In the genomic region with DNA sequence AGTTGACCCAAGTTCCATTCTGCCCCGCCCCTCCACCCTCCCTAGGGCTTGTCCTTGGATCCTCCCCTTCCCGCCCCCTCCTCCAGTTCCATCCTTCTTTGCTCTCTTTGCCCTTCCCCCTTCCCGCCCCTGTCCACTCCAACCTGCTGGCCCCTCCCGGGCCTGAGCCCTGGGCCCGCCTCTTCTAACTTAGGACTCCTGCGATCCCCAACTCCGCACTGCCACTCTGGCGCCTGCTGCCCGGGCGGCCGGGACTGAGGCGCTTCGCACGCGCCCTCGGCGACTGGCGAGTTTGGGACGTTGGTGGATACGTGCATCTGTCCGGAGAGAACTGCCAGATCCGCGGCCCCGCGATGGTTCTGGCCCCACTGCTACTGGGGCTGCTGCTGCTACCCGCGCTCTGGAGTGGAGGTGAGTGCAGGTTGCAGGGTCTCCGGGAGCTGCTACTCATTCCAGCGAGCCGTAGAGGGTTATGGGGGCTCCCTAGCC, we compare ENCODE assay signal across 8 mouse cellular contexts. TPM values are rescaled to one million over a fixed set of nuclear protein-coding genes. Genes with fewer than 3 reads are reported as not detected.
DNase-seq lines count a peak whose midpoint lies in the region; ATAC-seq and TF ChIP-seq lines count a peak whose summit lies in the region.

Mertk (plus strand) TSS at position 264 of the 489 bp plus-strand sequence.

- intact Hi-C loops in heart, postnatal 36 days (cut with DNase I), result loop anchor here (1.0 to 10.0 kb wide), 4 partner anchors 54 to 496 kb away; partner anchors contain the start of genes Slc20a1 and Zc3h8

- H3K36me3 ChIP-seq in liver, embryonic 16.5 days (ENCODE audit: control insufficient read depth, insufficient read depth), result no peaks in the 10 kb centered on the region
- no peaks in the 10 kb centered on the region for H3K36me3 ChIP-seq in neural tube, embryonic 15.5 days

- 1% methylated on average over 30 of the region's 30 CpGs for WGBS in cerebellum, adult 2 months
- WGBS in liver, embryonic 16.5 days (ENCODE audit: insufficient replicate concordance), result under 1% methylated on average over 30 of the region's 30 CpGs
- WGBS in neural tube, embryonic 15.5 days, result 1% methylated on average over 29 of the region's 30 CpGs

- H3K27me3 ChIP-seq in cerebellum, adult 2 months (ENCODE audit: control insufficient read depth, insufficient read depth, low read length), result peaks cover 1% of the 10 kb centered on the region; the same call in 1 of the 2 replicates
- peaks cover 24% of the 10 kb centered on the region for H3K27me3 ChIP-seq in liver, embryonic 16.5 days (ENCODE audit: control insufficient read depth, insufficient read depth, low read depth, low read length)
- H3K27me3 ChIP-seq in neural tube, embryonic 15.5 days (replicated peaks), result peaks cover 26% of the 10 kb centered on the region

- ATAC-seq in liver, embryonic 16.5 days (ENCODE audit: low read depth), result peak; percentile 93
- ATAC-seq in neural tube, embryonic 15.5 days (ENCODE audit: low FRiP score), result peak; percentile 86

- H3K4me1 ChIP-seq in cerebellum, adult 2 months (ENCODE audit: control insufficient read depth, insufficient read depth, low read length), result no peaks in the 10 kb centered on the region
- H3K4me1 ChIP-seq in liver, embryonic 16.5 days (ENCODE audit: control insufficient read depth, low read depth, low read length), result no peaks in the 10 kb centered on the region; the same call in none of the 2 replicates
- peaks cover 19% of the 10 kb centered on the region for H3K4me1 ChIP-seq in neural tube, embryonic 15.5 days

- H3K27ac ChIP-seq in cerebellum, adult 2 months (ENCODE audit: insufficient read depth, low read length), result peak within 1 kb of the TSS; percentile 45; the same call in 1 of the 2 replicates
- H3K27ac ChIP-seq in liver, embryonic 16.5 days (ENCODE audit: low read length), result peak within 1 kb of the TSS; percentile 70
- H3K27ac ChIP-seq in neural tube, embryonic 15.5 days (replicated peaks), result peak within 1 kb of the TSS; percentile 79

- TF ChIP-seq CTCF in cerebellum, adult 2 months (IDR thresholded peaks at IDR 0.05; ENCODE audit: borderline replicate concordance, insufficient read depth, low read depth, low read length), result no peak

- H3K9me3 ChIP-seq in liver, embryonic 16.5 days (replicated peaks; ENCODE audit: control insufficient read depth, low read length), result no peaks in the 10 kb centered on the region
- no peaks in the 10 kb centered on the region for H3K9me3 ChIP-seq in neural tube, embryonic 15.5 days (replicated peaks)

- DNase-seq in NIH3T3 (ENCODE audit: low read depth), result peak; percentile 95
- DNase-seq in cerebellum, adult 2 months, result peak; percentile 41 to 59
- peak; percentile 92 for DNase-seq in forelimb bud, embryonic 11.5 days (ENCODE audit: low read depth, low spot score)
- peak; percentile 87 for DNase-seq in heart, postnatal 36 days
- DNase-seq in layer of hippocampus, adult 18-20 months (ENCODE audit: low spot score in 2 of 2), result peak; percentile 25 to 70
- peak; percentile 84 for DNase-seq in urinary bladder, adult 2 months (ENCODE audit: low spot score)

- peak within 1 kb of the TSS; percentile 57 for H3K4me2 ChIP-seq in liver, embryonic 16.5 days (ENCODE audit: low read depth, low read length)
- peak within 1 kb of the TSS; percentile 96 for H3K4me2 ChIP-seq in neural tube, embryonic 15.5 days

- peak within 1 kb of the TSS; percentile 55 for H3K9ac ChIP-seq in liver, embryonic 16.5 days (ENCODE audit: low read depth, low read length)
- peak within 1 kb of the TSS; percentile 53 for H3K9ac ChIP-seq in neural tube, embryonic 15.5 days (replicated peaks)

- 0 out of 2 replicates have a peak, but pooled peaks have one; percentile 15 for TF ChIP-seq POLR2A in cerebellum, adult 2 months (IDR thresholded peaks at IDR 0.05; ENCODE audit: borderline replicate concordance, insufficient read depth, low read length)

- H3K4me3 ChIP-seq in cerebellum, adult 2 months (replicated peaks; ENCODE audit: insufficient read depth, low read depth, low read length), result peak within 1 kb of the TSS; percentile 39
- peak within 1 kb of the TSS; percentile 62 for H3K4me3 ChIP-seq in liver, embryonic 16.5 days (ENCODE audit: low read depth, low read length)
- H3K4me3 ChIP-seq in neural tube, embryonic 15.5 days (replicated peaks), result peak within 1 kb of the TSS; percentile 46

RNA-seq across cellular contexts. Expression of gene Mertk, which starts in this region (rescaled TPM):
- 6.1 and 8.7 TPM in 2 replicates for polyA plus RNA-seq in cerebellum, adult 2 months (2012; rRNA removed)
- total RNA-seq in heart, postnatal 36 days (2021), result 1 to 10 TPM; 5.6 to 6.7 TPM
- total RNA-seq in layer of hippocampus, adult 18-20 months (2021), result 10 to 100 TPM; 33.9 to 36.7 TPM
- 6.4 and 7.4 TPM in 2 replicates for polyA plus RNA-seq in liver, embryonic 16.5 days (2015; fragmentation: Nextera tagmentation; extraction: Ambion mirVana)
- polyA plus RNA-seq in neural tube, embryonic 15.5 days (2015; fragmentation: Nextera tagmentation; extraction: Ambion mirVana), result 2.2 and 3.1 TPM in 2 replicates
- 6.8 and 10.0 TPM in 2 replicates for polyA plus RNA-seq in urinary bladder, adult 2 months (2012; rRNA removed)

Comparison
In these comparisons a context has a peak if more than half of its experiments do, and no peak if none do; other contexts are left out.
1. Peak in every context shown above with its lines: DNase-seq, ATAC-seq, H3K4me3 ChIP-seq and H3K27ac ChIP-seq.
2. RNA of gene Mertk (total RNA-seq): 33.9 to 36.7 TPM in layer of hippocampus, adult 18-20 months; 5.6 to 6.7 TPM in heart, postnatal 36 days; every median in the first group is over 4 times any median in the second.